Mouse (Mus musculus) kidney, embryonic 14.5 days (tissue): ENCODE measurements around the gene Wdr5b. TPM values are rescaled to one million over a fixed set of nuclear protein-coding genes. Genes with fewer than 3 reads are reported as not detected.

Experiments
- ATAC-seq: fragments of 200-750 bp; cut with Nextera tagmentation; 2 replicates; pipeline ENCODE4 v1.8.0; 2017; ENCODE audit warnings: moderate number of reproducible peaks, mild to moderate bottlenecking, moderate TSS enrichment, moderate library complexity; ENCODE audit not compliant: low FRiP score, low TSS enrichment
- H3K27ac ChIP-seq: fragments of 300-500 bp; sonication (generic); 2 replicates; pipeline ENCODE4 v1.5.1; 2014; ENCODE audit warnings: low read depth, mild to moderate bottlenecking, low read length, moderate library complexity, mixed read lengths
- H3K27me3 ChIP-seq: fragments of 300-500 bp; sonication (generic); 2 replicates; pipeline ENCODE4 v1.6.1; 2014; ENCODE audit warnings: mild to moderate bottlenecking, low read length; ENCODE audit not compliant: control insufficient read depth, insufficient read depth
- H3K36me3 ChIP-seq: fragments of 300-500 bp; sonication (generic); 2 replicates; pipeline ENCODE4 v1.6.1; 2014; ENCODE audit warnings: low read length, mixed read lengths; ENCODE audit not compliant: control insufficient read depth, insufficient read depth
- H3K4me1 ChIP-seq: fragments of 300-500 bp; sonication (generic); 2 replicates; pipeline ENCODE4 v1.6.1; 2014; ENCODE audit warnings: low read length, mixed read lengths; ENCODE audit not compliant: control insufficient read depth, insufficient read depth
- H3K4me2 ChIP-seq: fragments of 300-500 bp; sonication (generic); replicated peaks from 2 replicates; pipeline ENCODE4 v1.6.1; 2014; ENCODE audit warnings: low read depth, mild to moderate bottlenecking, low read length
- H3K4me3 ChIP-seq: fragments of 300-500 bp; sonication (generic); 2 replicates; pipeline ENCODE4 v1.5.1; 2014; ENCODE audit warnings: mild to moderate bottlenecking, low read length
- H3K9ac ChIP-seq: fragments of 300-500 bp; sonication (generic); 2 replicates; pipeline ENCODE4 v1.6.1; 2014; ENCODE audit warnings: low read depth, mild to moderate bottlenecking, low read length, moderate library complexity
- H3K9me3 ChIP-seq: fragments of 300-500 bp; sonication (generic); 2 replicates; pipeline ENCODE4 v1.6.1; 2016; ENCODE audit warnings: low read length; ENCODE audit not compliant: control insufficient read depth
- WGBS: fragments of 180-500 bp; shearing (Covaris S2); extraction: QIAGEN DNeasy Blood & Tissue Kit; methylation state at CpG from one replicate; pipeline ENCODE4 v1.1.7; 2014; 5-methylcytosine and 5-hydroxymethylcytosine counted together
- polyA plus RNA-seq: library from polyadenylated mRNA; unstranded; fragments of >200 nt; fragmentation: Nextera tagmentation; extraction: Ambion mirVana; gene quantifications from 2 replicates; pipeline ENCODE4 v1.2.1, GENCODE M21; 2014

Wdr5b gene
- polyA plus RNA-seq, 1 experiment from 2014 or later: 9.6 TPM

- H3K9ac ChIP-seq: no peak overlapping the region
- H3K27me3 ChIP-seq: no peaks in the 10 kb centered on the region
- H3K4me2 ChIP-seq: no peak overlapping the region
- ATAC-seq: no peak
- no peaks in the 10 kb centered on the region for H3K9me3 ChIP-seq
- H3K36me3 ChIP-seq: peaks cover 13% of the 10 kb centered on the region
- no peak overlapping the region for H3K4me3 ChIP-seq
- 96% methylated on average over 3 of the region's 3 CpGs for WGBS
- H3K4me1 ChIP-seq: no peaks in the 10 kb centered on the region
- no peak overlapping the region for H3K27ac ChIP-seq
Observed at GRCm38 (mm10) chr16:36079916-36080315, 38.9 kb downstream of the Wdr5b start.

GRCm38 (mm10) chr16:36087846-36088245 lies 46.9 kb downstream of the Wdr5b start:
- ATAC-seq: no peak
- no peak overlapping the region for H3K27ac ChIP-seq
- no peak overlapping the region for H3K4me2 ChIP-seq
- WGBS: 84% methylated on average over 4 of the region's 4 CpGs
- H3K4me1 ChIP-seq: no peaks in the 10 kb centered on the region
- no peaks in the 10 kb centered on the region for H3K9me3 ChIP-seq
- peaks cover 47% of the 10 kb centered on the region for H3K36me3 ChIP-seq
- no peaks in the 10 kb centered on the region for H3K27me3 ChIP-seq
- no peak overlapping the region for H3K9ac ChIP-seq
- H3K4me3 ChIP-seq: no peak overlapping the region

- ATAC-seq: no peak
- Histone ChIP-seq H3K9me3 (no peaks in the 10 kb centered on the region), H3K36me3 (peaks cover 36% of the 10 kb centered on the region), H3K4me1 (no peaks in the 10 kb centered on the region), H3K27ac (no peak overlapping the region), H3K4me2 (no peak overlapping the region), H3K27me3 (no peaks in the 10 kb centered on the region), H3K4me3 (no peak overlapping the region), H3K9ac (no peak overlapping the region)
- 86% methylated on average over 7 of the region's 7 CpGs for WGBS
Observed at GRCm38 (mm10) chr16:36089065-36089464, 48.1 kb downstream of the Wdr5b start.

- Histone ChIP-seq H3K27me3 (no peaks in the 10 kb centered on the region), H3K27ac (no peak overlapping the region), H3K9me3 (no peaks in the 10 kb centered on the region), H3K4me1 (no peaks in the 10 kb centered on the region), H3K4me3 (no peak overlapping the region), H3K4me2 (no peak overlapping the region), H3K36me3 (peaks cover 36% of the 10 kb centered on the region), H3K9ac (no peak overlapping the region)
- 71% methylated on average over 8 of the region's 8 CpGs for whole genome bisulfite sequencing
- ATAC-seq: no peak
Observed at GRCm38 (mm10) chr16:36089850-36090616, 49.0 kb downstream of the Wdr5b start.

- Histone ChIP-seq H3K4me2 (no peak overlapping the region), H3K4me1 (no peaks in the 10 kb centered on the region), H3K27ac (no peak overlapping the region), H3K4me3 (no peak overlapping the region), H3K9ac (no peak overlapping the region), H3K36me3 (peaks cover 30% of the 10 kb centered on the region), H3K27me3 (no peaks in the 10 kb centered on the region), H3K9me3 (no peaks in the 10 kb centered on the region)
- no peak for ATAC-seq
- 91% methylated on average over 11 of the region's 11 CpGs for WGBS
Observed at GRCm38 (mm10) chr16:36090785-36091509, 50.0 kb downstream of the Wdr5b start.

Other genes with a start within 250 kb of the Wdr5b start
- gene Parp14, start 169.6 kb upstream of the Wdr5b start, polyA plus RNA-seq: 0.36 and 0.81 TPM in 2 replicates
- 1.8 and 3.2 TPM in 2 replicates for gene Parp9, start 102.7 kb upstream of the Wdr5b start, polyA plus RNA-seq
- 1.7 and 3.2 TPM in 2 replicates for gene Dtx3l, start 102.0 kb upstream of the Wdr5b start, polyA plus RNA-seq
- 25.1 and 44.6 TPM in 2 replicates for gene Kpna1, start 62.4 kb upstream of the Wdr5b start, polyA plus RNA-seq
- 283 and 349 TPM in 2 replicates for gene Fam162a, start 30.4 kb downstream of the Wdr5b start, polyA plus RNA-seq
- gene Ccdc58, start 30.5 kb downstream of the Wdr5b start, polyA plus RNA-seq: 99.3 and 115 TPM in 2 replicates
- gene Csta1, start 90.1 kb downstream of the Wdr5b start, polyA plus RNA-seq: 0.13 TPM in 1 of 2 replicates, not detected in the other
- gene Stfa2l1, start 115.6 kb downstream of the Wdr5b start, polyA plus RNA-seq: not detected in 2 replicates
- gene Gm5483, start 143.0 kb downstream of the Wdr5b start, polyA plus RNA-seq: not detected in 2 replicates
- not detected in 2 replicates for gene Gm5416, start 169.2 kb downstream of the Wdr5b start, polyA plus RNA-seq
- not detected in 2 replicates for gene 2010005H15Rik, start 180.3 kb downstream of the Wdr5b start, polyA plus RNA-seq
- gene Stfa1, start 235.8 kb downstream of the Wdr5b start, polyA plus RNA-seq: 0.91 and 1.5 TPM in 2 replicates